Mouse (Mus musculus): Measurements from ENCODE around the gene Rpl13a. TPM values are rescaled to one million over a fixed set of nuclear protein-coding genes. Genes with fewer than 3 reads are reported as not detected.

The Rpl13a gene
- polyA plus RNA-seq (2012; ENCODE audit: low replicate concordance), result 3,721 and 5,411 TPM in 2 replicates

DNA sequence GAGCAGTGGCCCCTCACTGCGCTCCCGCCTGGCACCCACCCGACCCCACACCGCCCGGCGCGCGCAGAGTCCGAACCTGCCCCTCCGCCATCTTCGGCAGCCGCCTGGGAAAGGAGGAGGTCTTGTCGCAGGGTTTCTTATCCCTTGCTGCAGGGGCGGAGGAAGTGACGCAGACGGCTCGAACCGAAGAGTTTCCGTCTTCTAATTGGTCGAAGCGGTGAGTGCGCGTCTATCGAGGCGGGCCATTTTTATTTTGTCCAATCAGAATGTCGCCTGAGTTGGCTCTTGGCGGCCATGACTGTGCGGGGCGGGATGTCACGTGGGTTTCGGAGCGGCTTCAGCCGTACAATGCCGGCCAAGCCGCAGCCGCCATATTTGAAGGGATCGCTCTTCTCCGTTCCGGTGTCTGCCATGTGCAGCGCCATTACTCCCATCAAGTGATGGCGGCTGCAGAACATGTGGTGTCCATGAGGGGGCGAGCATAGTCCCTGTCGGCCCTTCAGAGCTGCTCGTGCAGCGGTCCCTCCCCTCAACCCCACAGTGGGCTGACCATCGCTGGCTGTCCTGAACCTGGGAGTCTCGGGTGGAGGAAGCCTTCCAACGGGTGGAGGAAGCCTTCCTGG lies at the start of gene Rpl13a:
TSS of gene Rpl13a (minus strand) at position 138 of the 623 bp plus-strand sequence.

DNA sequence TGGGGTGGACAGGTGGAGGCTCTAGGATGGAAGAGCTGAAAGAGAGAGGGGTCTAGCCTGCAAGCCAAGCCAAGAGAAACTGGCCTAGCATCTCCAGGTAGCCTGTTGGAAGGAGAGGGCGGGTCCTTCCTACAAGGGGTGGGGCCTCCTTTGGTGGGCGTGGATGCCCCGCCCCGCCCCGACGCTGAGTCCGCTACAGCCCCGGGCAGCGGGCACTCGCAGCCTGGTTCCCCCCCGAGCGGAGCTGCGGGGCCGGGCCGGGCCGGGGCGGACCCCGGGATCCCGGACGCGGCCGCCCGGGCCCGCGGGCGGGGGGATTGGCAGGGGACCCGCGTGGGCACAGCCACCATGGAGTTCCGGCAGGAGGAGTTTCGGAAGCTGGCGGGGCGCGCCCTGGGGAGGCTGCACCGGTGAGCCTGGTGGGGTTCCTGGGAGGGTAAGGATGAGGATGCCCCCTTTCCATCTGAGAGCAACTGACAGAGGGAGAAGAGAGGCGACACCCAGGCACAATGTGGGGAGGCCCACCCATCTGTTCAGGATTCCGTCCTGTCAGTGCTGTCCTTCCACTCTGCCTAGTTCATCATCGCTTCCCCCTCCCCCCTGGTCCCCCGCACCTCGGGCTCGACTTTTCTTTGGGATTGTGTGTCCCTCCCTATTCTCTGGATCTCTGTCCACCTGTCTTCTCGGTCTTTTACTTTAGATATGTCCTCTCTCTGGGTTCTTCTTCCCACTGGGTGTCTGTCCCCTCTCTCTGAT lies 35.4 kb upstream of the Rpl13a start, which contains the start of gene Slc17a7:
TSS of gene Slc17a7 (plus strand) at position 215 of the 756 bp plus-strand sequence.

DNA sequence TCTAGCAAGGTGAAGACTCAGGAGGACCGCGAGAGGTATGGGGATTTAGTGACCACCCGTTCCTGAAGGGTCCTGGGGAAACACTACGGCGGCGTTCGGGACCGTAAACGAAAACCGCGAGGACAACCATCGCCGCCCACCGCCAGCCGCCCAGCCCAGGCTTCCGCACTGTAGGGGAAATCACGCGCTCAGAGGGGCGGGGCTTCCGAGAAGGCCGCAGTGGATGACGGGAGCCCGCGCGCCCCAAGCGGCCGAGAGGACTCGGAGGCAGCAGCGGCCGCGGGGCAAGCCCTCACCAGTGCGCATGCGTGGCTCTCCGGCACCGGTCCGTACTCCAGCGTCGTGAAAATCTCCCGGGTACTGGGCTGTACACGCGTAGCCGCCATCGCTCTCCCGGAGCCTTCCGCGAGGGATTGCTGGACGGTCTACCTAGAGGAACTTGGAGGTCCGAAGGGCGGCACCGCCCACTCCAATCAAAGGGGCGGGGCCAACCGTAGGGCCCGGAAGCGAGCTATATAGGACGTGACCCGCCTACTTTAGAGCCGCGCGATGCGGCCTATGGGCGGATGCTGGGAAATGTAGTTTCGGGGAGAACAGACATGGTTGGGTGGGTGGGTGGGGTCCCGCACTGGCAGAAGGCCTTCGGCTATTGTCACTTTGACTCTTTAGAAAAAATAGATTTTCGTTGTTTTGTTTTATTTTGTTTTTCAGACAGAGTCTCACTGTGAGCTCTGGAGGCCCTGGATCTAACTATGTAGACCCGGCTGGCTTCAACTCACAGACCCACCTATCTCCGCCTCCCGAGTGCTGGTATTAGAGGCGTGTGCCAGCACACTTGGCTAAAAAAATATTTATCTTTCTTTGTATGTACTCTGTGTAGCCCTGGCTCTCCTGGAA lies 25.8 kb upstream of the Rpl13a start, which contains the start of the genes Pih1d1 and Aldh16a1:
TSS of gene Pih1d1 (plus strand) at position 208 of the 897 bp plus-strand sequence.
TSS of gene Aldh16a1 (minus strand) at position 489 of the 897 bp plus-strand sequence.

DNA sequence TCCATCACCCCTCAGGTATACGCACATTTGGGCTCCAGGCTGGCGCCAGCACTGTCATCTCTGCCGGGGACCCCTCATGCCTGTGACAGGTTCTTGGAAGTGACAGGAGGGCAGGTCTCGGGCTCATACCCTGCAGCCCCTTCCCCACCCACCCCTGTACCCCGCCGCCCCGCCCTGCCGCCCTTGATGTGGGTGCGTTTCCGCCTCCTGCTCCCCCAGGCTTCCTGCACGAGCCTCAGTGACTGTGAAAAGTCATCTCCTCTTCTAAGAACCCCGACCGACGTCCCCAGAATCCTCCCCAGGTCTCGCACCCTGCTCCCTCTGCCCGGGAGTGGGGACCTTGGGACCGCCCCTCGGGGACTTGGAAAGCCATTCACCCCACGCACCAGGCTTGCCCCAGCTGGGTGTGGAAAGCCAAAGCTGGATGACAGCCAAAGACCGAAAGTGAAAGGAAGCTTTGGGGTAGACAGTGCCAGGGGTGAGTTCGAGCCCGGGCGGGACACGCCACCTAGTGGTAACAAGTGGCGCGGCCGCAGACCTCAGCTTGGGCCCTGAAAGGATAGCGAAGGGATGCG lies 7.5 kb upstream of the Rpl13a start, which contains the start of the genes Gm45713 and Flt3l:
TSS of gene Gm45713 (minus strand) at position 239 of the 575 bp plus-strand sequence.
TSS of gene Flt3l (minus strand) at position 440 of the 575 bp plus-strand sequence.

DNA sequence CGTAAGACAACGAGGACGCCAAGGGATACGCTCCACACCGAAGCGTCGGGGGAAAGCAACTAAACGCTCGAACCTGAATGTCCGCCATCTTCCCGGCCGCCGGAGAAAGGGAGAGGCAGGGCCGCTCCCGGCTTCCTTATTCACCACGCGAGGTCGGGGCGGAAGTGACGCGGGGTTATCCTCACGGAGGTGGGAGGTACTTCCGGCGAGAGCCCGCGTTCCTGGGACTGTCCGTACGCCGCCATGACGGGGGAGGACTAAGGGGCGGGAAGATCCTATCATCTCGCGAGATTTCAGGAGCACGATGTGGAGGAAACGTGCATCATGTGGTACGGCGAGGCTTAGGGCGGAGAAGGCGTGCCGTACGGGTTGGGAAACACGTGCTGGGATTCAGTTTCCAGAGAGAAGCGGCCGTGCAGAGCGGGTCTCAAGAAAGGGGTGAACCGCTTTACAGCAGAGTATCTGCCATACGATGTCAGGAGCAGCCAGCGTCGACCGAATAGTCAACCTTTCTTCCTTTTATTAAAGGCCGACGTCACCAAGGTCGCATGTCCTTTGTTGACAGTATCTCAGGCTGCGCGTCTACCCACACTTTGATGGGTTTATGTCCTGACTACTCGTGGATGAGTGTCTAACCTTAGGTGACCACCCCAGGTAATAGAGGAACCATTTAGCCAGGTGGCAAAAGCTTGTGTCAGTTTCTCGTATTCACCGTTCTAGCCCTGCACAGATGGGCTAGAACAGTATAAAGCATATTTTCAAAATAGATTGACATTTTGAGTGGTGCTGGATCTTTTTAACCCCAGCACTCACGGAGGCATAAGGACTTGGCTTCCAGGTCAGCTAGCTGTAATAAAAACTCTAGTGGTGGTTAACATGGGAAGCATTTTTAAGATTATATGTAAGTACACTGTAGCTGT lies 4.1 kb downstream of the Rpl13a start, which contains the start of gene Rps11:
TSS of gene Rps11 (minus strand) at position 216 of the 920 bp plus-strand sequence.

DNA sequence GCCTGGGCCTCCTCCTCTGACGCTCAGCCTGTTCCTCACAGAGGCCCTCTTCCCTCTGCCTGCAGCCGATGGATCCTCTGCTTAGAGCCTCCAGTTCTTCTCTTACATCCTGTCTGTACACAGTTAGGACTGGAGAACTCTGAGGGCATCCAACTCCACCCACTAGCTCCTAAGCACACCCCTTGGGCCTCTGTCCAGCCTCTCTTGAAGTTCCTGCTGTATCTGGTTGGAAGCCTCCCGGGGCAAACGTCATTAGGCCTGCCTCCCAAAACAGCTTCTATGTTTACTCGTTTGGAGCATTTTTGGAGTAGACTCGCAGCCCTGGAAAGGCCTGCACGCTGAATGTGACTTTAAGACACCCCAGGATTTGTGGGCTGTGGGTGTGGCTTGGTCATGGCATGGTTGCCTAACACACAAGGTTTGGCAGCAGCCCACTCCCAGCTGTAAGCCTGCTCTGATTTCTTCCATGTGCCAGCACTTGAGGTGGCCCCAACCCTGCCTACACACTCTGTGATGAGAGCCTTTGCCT lies 24.8 kb downstream of the Rpl13a start, which contains the start of gene Fcgrt:
TSS of gene Fcgrt (minus strand) at position 200 of the 529 bp plus-strand sequence.

DNA sequence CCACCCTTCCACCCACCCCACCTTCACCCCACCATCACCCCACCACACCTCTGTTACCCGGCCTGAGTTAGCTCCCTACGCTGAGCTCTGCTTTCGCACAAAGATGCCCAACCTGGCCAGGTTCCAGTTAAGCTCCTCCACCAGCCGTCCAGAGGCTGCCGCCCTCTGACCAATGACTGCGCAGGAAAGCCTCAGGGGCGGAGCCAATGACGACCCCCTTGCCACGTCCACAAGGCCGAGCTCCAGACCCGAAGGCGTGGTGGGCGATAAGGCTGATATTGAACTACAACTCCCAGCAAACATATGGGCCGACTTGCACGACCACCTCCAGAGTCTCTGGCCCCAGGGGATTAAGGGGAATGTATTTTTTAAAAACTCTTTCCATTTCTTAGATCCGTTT lies 36.5 kb downstream of the Rpl13a start, which contains the start of gene Rcn3:
TSS of gene Rcn3 (minus strand) at position 174 of the 400 bp plus-strand sequence.

Other genes starting within 250 kb of the Rpl13a start
- gene Med25, start 236.0 kb downstream of the Rpl13a start, polyA plus RNA-seq (2012; ENCODE audit: low replicate concordance), result 556 and 706 TPM in 2 replicates
- gene Fuz, start 232.7 kb downstream of the Rpl13a start, polyA plus RNA-seq (2012; ENCODE audit: low replicate concordance), result 65.8 and 103 TPM in 2 replicates
- gene Ap2a1, start 199.3 kb downstream of the Rpl13a start, polyA plus RNA-seq (2012; ENCODE audit: low replicate concordance), result 202 and 215 TPM in 2 replicates
- 0.42 TPM in 1 of 2 replicates, not detected in the other for gene Tsks, start 185.6 kb downstream of the Rpl13a start, polyA plus RNA-seq (2012; ENCODE audit: low replicate concordance)
- gene Cpt1c, start 153.9 kb downstream of the Rpl13a start, polyA plus RNA-seq (2012; ENCODE audit: low replicate concordance), result 12.5 and 13.7 TPM in 2 replicates
- 27.7 and 67.9 TPM in 2 replicates for gene Prmt1, start 142.2 kb downstream of the Rpl13a start, polyA plus RNA-seq (2012; ENCODE audit: low replicate concordance)
- gene Irf3, start 131.1 kb downstream of the Rpl13a start, polyA plus RNA-seq (2012; ENCODE audit: low replicate concordance), result 87.3 and 130 TPM in 2 replicates
- 87.8 and 102 TPM in 2 replicates for gene Bcl2l12, start 130.0 kb downstream of the Rpl13a start, polyA plus RNA-seq (2012; ENCODE audit: low replicate concordance)
- gene Scaf1, start 112.4 kb downstream of the Rpl13a start, polyA plus RNA-seq (2012; ENCODE audit: low replicate concordance), result 217 and 410 TPM in 2 replicates
- gene Rras, start 110.8 kb downstream of the Rpl13a start, polyA plus RNA-seq (2012; ENCODE audit: low replicate concordance), result 5.5 and 13.5 TPM in 2 replicates
- 79.4 and 112 TPM in 2 replicates for gene Prr12, start 75.9 kb downstream of the Rpl13a start, polyA plus RNA-seq (2012; ENCODE audit: low replicate concordance)
- 116 and 136 TPM in 2 replicates for gene Nosip, start 66.3 kb downstream of the Rpl13a start, polyA plus RNA-seq (2012; ENCODE audit: low replicate concordance)
- gene Prrg2, start 66.1 kb downstream of the Rpl13a start, polyA plus RNA-seq (2012; ENCODE audit: low replicate concordance), result 37.4 and 43.1 TPM in 2 replicates
- 46.7 and 64.8 TPM in 2 replicates for gene Rcn3, start 36.5 kb downstream of the Rpl13a start, polyA plus RNA-seq (2012; ENCODE audit: low replicate concordance)
- 110 and 181 TPM in 2 replicates for gene Fcgrt, start 24.9 kb downstream of the Rpl13a start, polyA plus RNA-seq (2012; ENCODE audit: low replicate concordance)
- 30.5 and 135 TPM in 2 replicates for gene Rps11, start 4.3 kb downstream of the Rpl13a start, polyA plus RNA-seq (2012; ENCODE audit: low replicate concordance)
- 0.19 and 1.7 TPM in 2 replicates for gene Gm45713, start 7.5 kb upstream of the Rpl13a start, polyA plus RNA-seq (2012; ENCODE audit: low replicate concordance)
- gene Flt3l, start 7.7 kb upstream of the Rpl13a start, polyA plus RNA-seq (2012; ENCODE audit: low replicate concordance), result 27.9 and 74.5 TPM in 2 replicates
- 30.9 and 48.1 TPM in 2 replicates for gene Pih1d1, start 25.5 kb upstream of the Rpl13a start, polyA plus RNA-seq (2012; ENCODE audit: low replicate concordance)
- gene Aldh16a1, start 25.8 kb upstream of the Rpl13a start, polyA plus RNA-seq (2012; ENCODE audit: low replicate concordance), result 59.4 and 89.2 TPM in 2 replicates
- 0.08 and 0.46 TPM in 2 replicates for gene Slc17a7, start 35.2 kb upstream of the Rpl13a start, polyA plus RNA-seq (2012; ENCODE audit: low replicate concordance)
- gene Gfy, start 50.8 kb upstream of the Rpl13a start, polyA plus RNA-seq (2012; ENCODE audit: low replicate concordance), result 0.24 and 4.6 TPM in 2 replicates
- gene Pth2, start 52.2 kb upstream of the Rpl13a start, polyA plus RNA-seq (2012; ENCODE audit: low replicate concordance), result not detected in 2 replicates
- gene Ccdc155, start 76.1 kb upstream of the Rpl13a start, polyA plus RNA-seq (2012; ENCODE audit: low replicate concordance), result 1.1 and 1.2 TPM in 2 replicates
- 46.7 and 92.2 TPM in 2 replicates for gene Dkkl1, start 83.4 kb upstream of the Rpl13a start, polyA plus RNA-seq (2012; ENCODE audit: low replicate concordance)
- 1.1 and 1.3 TPM in 2 replicates for gene Tead2, start 87.0 kb upstream of the Rpl13a start, polyA plus RNA-seq (2012; ENCODE audit: low replicate concordance)
- 162 and 431 TPM in 2 replicates for gene Cd37, start 110.4 kb upstream of the Rpl13a start, polyA plus RNA-seq (2012; ENCODE audit: low replicate concordance)
- gene Slc6a16, start 112.3 kb upstream of the Rpl13a start, polyA plus RNA-seq (2012; ENCODE audit: low replicate concordance), result not detected in 2 replicates
- gene Slc6a21, start 148.8 kb upstream of the Rpl13a start, polyA plus RNA-seq (2012; ENCODE audit: low replicate concordance), result 0.11 TPM in 1 of 2 replicates, not detected in the other
- gene Trpm4, start 205.0 kb upstream of the Rpl13a start, polyA plus RNA-seq (2012; ENCODE audit: low replicate concordance), result 1.2 and 1.4 TPM in 2 replicates
- gene Hrc, start 206.5 kb upstream of the Rpl13a start, polyA plus RNA-seq (2012; ENCODE audit: low replicate concordance), result not detected in 2 replicates
- gene Ppfia3, start 238.3 kb upstream of the Rpl13a start, polyA plus RNA-seq (2012; ENCODE audit: low replicate concordance), result 2.6 and 3.4 TPM in 2 replicates
- gene Lin7b, start 241.8 kb upstream of the Rpl13a start, polyA plus RNA-seq (2012; ENCODE audit: low replicate concordance), result 0.80 TPM in 1 of 2 replicates, not detected in the other